Mouse (Mus musculus) left cerebral cortex, postnatal 4 days (tissue): ENCODE measurements around the gene Neurl1a. TPM values are rescaled to one million over a fixed set of nuclear protein-coding genes. Genes with fewer than 3 reads are reported as not detected.

Experiments
- DNase-seq: peaks from one replicate; pipeline ENCODE4 v3.0.0-alpha.2; 2022
- intact Hi-C: fragments of 180-260 bp; cut with DNase I; formaldehyde crosslinking; loops from one replicate; pipeline ENCODE4 v1.15.1; 2025
- total RNA-seq, 2 experiments: library from RNA; stranded (reverse); gene quantifications; 2 replicates each; pipeline ENCODE4 v1.2.3; 2021

Gene Neurl1a
- total RNA-seq, 2 experiments from 2014 or later, result 42.6 to 54.8 TPM

- intact Hi-C loops, result loop anchor here (5.0 kb wide), 1 partner anchor 45 kb away; no protein-coding TSS in a partner anchor
- DNase-seq, result no peak
These were observed 10.9 kb upstream of the Neurl1a start for GRCm38 (mm10) chr19:47167617-47168214.

DNA sequence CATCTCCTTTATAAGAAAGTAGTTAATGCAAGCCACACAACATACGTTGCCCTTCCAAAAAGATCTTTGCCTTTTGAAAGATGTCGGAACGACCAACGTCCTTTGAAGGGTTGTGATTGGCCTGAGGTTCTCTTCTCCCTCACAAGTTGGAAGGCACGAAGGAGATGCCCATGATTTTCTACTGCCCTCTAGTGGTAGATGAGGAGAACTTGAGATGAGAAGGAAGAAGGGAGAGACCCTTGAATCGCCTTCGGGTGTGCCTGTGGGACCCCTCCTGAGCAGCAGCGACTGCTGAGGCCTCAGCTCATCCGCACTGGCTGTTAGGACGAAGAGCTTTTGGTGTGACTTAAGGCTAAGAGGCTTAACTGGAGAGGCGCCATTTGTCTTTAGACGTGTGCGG, 10.4 kb upstream of the Neurl1a start:
- intact Hi-C loops, result loop anchor here (5.0 kb wide), 1 partner anchor 46 kb away; no protein-coding TSS in a partner anchor
- peak; percentile 27 for DNase-seq

DNA sequence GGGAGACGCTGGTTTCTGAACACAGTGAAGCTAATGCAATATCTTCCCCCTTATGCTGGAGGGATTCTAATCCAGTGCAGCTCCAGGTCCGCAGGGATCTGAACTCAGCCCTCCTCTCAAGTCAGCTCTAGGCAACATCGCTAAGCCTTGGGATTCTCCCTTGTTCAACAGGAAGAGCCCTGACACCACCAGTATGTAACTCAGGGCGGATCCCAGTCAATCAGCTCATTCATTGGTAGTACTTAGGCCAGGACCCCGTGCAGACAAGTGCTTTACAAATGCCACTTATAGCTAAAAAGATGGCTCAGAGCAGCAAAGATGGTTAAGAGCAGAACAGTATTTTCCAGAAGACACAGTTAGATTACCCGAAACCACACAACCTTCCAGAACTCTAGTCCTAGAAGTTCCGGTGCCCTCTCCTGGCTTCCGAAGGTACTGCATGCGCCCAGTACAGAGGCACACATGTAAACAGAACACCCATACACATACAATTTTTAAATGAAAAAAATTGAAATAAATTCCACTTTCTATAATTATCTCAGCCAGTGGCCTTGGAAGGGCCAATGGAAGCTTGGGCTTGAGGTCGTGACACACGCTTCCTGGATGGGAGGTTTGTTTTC, 9.7 kb upstream of the Neurl1a start:
- intact Hi-C loops, result loop anchor here (5.0 kb wide), 1 partner anchor 47 kb away; no protein-coding TSS in a partner anchor
- DNase-seq, result peak; percentile 88

- no peak for DNase-seq
- intact Hi-C loops, result no loop called here
These were observed 4.1 kb upstream of the Neurl1a start for GRCm38 (mm10) chr19:47174515-47174914.

GRCm38 (mm10) chr19:47175472-47175871, 3.1 kb upstream of the Neurl1a start:
- no peak for DNase-seq
- intact Hi-C loops, result loop anchor here (5.0 kb wide), 1 partner anchor 162 kb away; no protein-coding TSS in a partner anchor

GRCm38 (mm10) chr19:47176916-47177505, 1.6 kb upstream of the Neurl1a start:
- intact Hi-C loops, result loop anchor here (5.0 kb wide), 1 partner anchor 160 kb away; no protein-coding TSS in a partner anchor
- no peak for DNase-seq

- intact Hi-C loops, result loop anchor here (5.0 kb wide), 1 partner anchor 159 kb away; no protein-coding TSS in a partner anchor
- DNase-seq, result peak; percentile 48
These were observed 619 bp upstream of the Neurl1a start for GRCm38 (mm10) chr19:47178001-47178400.

DNA sequence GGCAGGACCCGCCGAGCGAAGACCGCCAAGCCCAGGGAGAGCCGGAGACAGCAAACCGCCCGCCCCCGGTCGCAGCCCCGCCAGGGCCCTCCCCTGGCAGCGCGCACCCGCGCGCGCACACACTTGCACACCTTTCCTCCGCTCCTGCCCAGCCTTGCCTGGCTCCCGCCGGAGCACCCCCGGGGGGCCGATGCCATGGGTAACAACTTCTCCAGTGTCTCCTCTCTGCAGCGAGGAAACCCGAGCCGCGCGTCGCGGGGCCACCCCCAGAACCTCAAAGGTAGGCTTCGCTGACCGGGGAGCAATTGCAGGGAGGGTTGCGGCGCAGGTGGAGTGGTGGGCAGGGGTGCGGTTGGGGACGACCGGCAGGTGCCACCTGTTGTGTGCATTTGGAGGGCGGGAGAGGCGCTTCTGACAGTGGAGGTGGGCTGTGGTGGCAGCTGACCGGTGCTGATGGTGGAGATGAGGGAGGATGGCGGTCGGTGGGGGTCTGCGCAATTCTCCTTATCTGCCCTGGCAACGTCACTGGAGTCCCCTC, 721 bp downstream of the Neurl1a start:
- peak; percentile 48 for DNase-seq
- intact Hi-C loops, result loop anchor here (5.0 kb wide), 1 partner anchor 158 kb away; no protein-coding TSS in a partner anchor

DNA sequence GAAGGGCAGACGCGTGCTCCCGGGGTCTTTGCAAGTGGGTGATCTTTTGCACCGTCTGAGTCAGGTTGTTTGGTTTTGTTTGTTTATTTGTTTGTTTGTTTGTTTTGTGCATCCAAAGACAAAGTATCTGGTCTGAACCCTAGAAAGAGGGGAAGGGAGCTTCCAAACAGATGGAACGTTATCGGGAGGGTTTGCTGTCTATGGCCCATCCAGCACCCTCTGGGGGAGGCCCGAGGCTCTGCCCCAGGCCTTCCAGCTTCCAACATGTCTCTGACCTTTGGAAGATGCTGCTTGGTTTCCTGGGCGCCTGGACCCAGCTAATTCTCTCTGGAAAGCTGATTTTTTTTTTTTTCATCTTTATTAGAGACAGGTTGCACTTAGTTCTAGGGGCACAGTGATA, 1.4 kb downstream of the Neurl1a start:
- intact Hi-C loops, result no loop called here

DNA sequence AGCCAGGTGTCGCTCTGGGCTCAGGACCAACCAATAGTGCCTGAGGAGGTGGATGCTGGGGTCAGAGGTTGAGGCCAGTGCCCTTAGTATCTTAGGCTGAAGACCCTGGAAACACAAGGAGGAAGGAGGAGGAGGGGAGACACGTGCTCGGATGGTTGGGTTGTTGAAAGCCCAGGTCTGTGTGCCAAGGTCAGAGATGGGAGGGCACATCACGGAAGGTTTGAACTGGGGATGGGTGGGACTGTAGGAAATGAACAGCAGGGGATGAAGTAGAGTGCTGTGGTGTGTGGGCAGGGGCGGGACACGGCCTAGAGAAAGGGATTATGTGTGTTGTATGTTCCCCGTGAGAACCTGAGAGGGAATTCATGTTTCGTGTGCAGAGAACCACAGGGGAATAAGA, 5.6 kb downstream of the Neurl1a start:
- intact Hi-C loops, result no loop called here

More for the DNA sequence above, 1.4 kb downstream of the Neurl1a start:
- DNase-seq, result no peak

GRCm38 (mm10) chr19:47184736-47185135, 6.1 kb downstream of the Neurl1a start:
- no peak for DNase-seq
- intact Hi-C loops, result no loop called here

More for the DNA sequence above, 5.6 kb downstream of the Neurl1a start:
- DNase-seq, result no peak

DNA sequence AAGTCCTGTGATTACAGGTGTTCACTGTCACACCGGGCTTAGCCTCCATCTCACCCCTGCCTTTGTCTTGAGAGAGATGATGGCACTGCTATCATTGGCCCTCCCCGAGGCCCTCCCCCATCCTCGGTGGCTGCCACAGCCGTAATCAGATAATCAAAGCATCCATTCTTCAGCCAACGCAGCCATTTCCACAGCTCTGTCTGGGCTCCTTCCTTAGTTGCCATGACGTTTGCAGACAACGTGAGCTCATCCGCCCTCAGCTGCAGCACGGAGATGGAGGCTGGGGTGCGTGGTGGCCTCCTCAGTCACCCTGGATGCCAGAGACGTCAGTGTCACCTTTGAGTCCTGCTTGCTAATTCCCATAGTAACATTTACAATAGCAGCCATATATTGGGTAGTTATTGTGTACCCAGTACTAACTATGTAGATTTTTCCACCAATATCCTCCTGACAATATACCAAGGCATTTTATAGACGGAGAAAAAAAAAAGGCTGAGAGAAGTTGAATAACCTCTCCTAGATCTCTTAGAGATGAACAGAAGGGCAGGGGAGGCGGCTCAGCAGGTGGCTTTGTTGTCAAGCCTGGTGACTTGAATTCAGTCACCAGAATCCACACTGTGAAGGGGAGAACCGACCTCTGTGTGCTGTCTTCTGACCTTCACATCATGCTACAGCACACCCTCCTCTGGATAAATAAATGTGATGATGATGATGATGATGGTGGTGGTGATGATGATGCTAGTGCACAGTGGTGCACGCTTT, 8.1 kb downstream of the Neurl1a start:
- DNase-seq, result no peak
- intact Hi-C loops, result no loop called here

DNA sequence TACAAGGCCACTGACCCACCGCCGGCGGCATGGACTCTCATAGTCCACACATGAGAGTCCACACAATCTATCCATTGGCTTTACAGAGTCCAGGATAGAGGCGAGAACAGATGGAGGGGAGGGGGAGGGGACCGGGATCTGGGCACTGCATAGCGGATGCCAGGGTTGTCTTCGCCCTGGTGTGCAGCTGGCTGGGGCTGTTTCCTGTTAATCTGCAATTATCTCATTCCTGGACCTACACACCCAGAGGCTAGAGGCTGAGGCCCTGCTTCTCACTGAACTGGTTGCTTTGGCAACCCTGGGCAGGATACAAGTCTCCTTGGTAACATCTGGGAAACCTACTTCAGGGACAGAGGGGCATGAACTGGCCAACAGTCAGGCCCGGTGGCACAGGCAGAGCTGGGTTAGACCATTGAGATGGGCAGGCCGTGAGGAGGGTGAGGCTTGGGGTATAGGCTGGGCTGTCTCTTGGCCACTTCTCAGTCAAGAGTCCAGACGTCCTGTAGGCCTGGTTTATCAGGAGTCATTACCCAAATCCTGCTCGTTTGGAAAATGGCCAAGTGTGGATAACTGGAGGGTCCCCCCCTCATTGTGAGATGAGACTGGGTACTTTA, 10.0 kb downstream of the Neurl1a start:
- intact Hi-C loops, result no loop called here
- peak; percentile 89 for DNase-seq

DNA sequence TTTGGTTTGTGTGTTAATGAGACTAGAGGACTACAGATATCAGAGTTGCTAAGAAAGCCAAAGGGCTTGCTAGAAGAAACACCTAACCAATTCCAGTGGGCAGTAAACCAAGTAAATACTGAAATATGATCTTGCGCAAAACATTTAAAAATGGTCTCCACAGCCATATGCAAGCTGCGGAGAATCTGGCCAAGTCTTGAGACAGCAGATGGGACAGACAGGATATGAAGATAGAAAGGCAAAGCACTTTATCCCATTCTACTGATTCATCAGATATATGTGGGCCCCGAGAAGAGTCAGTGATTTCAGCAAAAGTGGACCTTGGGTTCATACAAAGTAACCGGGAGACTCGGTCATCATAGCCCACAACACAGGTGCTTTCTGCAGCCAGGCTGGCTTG, 13.5 kb downstream of the Neurl1a start:
- DNase-seq, result no peak
- intact Hi-C loops, result no loop called here

DNA sequence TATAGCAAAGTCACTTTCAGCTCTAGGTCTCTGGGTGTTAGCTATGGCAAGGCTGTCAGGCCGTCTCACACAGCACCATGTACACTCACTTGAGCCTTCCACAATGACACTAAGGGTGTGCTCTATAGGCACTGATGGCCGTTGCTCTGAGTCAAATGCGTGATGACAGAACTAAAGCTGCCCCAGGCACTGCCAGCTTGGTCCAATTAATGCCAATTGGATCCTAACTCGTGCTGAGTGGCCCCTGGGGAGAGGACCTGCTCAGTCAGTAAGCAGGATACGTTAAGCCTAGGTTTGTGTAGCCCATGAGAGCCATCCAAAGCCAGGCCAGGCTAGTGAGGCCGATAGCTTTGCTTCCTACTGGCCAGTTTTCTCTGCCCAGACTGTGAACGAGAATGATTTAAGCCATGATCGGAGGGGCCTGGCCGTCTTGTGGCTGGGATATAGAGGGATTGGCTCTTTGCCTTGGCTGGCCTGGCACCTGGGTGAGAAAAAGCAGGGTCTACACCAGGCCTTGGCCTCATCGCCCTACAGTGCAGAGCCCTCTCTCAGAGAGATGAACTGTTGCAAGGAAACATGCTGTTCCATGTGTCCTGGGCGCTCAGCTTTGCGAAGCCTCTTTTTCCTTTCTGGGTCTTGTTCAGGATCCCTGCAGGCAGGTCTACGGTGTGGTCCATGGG, 20.2 kb downstream of the Neurl1a start:
- intact Hi-C loops, result no loop called here
- DNase-seq, result peak; percentile 40

DNA sequence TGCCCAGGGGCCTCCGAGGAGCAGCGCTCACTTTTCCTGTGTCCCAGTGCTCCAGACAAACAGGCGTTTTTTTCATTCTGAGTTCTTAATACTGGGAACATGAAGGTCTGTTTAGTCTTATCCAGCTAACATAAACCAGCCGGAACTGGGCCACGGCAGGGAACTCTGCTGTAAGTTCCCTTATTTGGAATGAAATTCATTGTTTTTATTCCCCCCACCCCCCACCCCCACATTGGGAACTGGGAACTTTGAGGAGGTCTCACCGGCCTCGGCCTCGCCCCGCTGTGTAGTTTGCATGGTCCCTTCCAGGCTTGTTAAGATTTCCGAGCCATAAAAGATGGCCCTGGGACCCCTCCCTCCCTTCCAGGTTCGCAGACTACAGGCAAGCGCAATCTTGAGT, 23.4 kb downstream of the Neurl1a start:
- intact Hi-C loops, result no loop called here
- no peak for DNase-seq

GRCm38 (mm10) chr19:47202429-47202828, 23.8 kb downstream of the Neurl1a start:
- no peak for DNase-seq
- intact Hi-C loops, result no loop called here

DNA sequence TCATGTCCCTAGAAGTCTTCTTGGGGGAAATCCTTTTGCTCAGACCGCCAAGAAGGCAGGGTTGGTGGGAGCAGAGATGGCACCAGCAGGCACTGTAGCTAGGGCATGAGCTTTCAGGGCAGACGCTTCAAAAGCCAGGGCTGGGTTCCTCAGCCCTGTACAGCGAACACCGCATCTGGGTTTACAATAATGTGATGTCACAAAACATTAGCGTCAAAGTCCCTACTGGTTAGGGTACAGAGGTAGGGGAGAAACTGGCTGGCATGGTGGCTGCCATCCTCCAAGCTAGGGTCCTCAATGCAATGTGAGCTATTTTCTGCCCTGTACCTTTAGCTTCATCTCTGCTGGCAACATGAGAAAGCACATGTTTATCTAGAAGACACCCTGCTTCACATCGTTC, 24.4 kb downstream of the Neurl1a start:
- intact Hi-C loops, result no loop called here
- DNase-seq, result no peak

GRCm38 (mm10) chr19:47204653-47205052, 26.0 kb downstream of the Neurl1a start:
- DNase-seq, result no peak
- intact Hi-C loops, result no loop called here

DNA sequence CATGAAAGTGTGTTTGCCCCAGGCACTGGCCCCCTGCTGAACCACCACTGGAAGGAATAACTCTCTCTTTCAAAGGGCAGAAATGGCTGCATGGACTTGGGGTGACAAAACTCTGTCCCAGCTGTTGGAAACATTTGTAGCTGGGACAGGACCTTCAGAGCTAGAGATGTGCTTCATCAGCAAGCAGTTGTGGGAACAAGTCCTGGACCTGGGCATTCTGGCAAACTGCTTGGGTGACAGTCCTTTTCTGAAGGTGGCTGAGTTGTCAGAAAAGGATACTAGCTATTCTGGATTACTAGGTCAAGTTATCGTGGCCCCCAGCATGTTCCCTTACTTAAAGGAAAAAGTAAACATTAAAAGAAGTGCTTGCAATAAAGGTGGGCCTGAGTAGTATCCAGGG, 27.5 kb downstream of the Neurl1a start:
- DNase-seq, result no peak
- intact Hi-C loops, result no loop called here
